ENCODE assay signal across 17 mouse cellular contexts in the genomic region with DNA sequence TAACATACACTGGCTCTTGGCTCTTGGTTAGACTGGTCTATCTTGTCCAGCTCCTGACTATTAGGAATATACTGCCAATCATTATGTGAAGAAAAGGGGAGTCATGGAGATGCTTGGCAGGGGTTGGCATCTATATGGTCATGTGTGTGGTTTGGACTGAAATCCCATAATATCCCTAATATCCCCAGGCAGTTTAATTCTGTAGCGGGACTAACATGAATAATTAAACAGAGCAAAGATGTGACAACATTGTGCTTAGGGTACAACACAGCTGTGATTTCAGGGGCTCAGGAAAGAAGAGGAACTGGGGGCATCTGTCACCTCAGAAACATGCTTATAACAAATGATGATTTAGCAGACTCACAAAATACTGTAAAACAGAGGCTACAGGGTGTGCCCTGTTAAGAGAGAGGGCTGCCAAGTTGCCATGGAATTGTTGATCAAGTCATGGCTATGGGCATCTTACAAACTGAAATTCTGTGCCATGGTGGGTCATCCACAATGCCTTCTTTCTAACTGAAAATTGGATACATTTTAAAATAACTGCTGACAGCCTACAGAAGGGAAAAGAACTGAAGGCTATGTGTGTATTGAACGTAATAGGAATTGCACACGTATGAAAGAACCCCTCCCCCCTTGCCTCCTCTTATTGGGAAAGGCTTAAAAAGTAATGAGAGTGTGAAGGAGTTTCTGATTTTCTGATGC. TPM values are rescaled to one million over a fixed set of nuclear protein-coding genes. Genes with fewer than 3 reads are reported as not detected.
DNase-seq lines count a peak whose midpoint lies in the region; ATAC-seq and TF ChIP-seq lines count a peak whose summit lies in the region.
"Had no signal": no experiment of that assay in that cellular context is flagged by ENCODE, and none has a peak within 500 bp of the region (broad histone marks: within the 10 kb centered on the region; RNA-seq: fewer than 3 reads in every experiment).

No protein-coding gene starts in this region.

- H3K9ac ChIP-seq in hindbrain, embryonic 12.5 days: no peak overlapping the region
- H3K9ac ChIP-seq in midbrain, embryonic 13.5 days (replicated peaks): 0 out of 2 replicates have a peak overlapping the region, but pooled peaks have one; percentile 32
- no peak overlapping the region for H3K9ac ChIP-seq in liver, postnatal 0 days (replicated peaks)
- H3K9ac ChIP-seq: lung, embryonic 15.5 days; stomach, embryonic 15.5 days had no signal

- H3K4me1 ChIP-seq in hindbrain, embryonic 12.5 days: peaks cover 9% of the 10 kb centered on the region; the same call in 1 of the 2 replicates
- peaks cover 28% of the 10 kb centered on the region for H3K4me1 ChIP-seq in midbrain, embryonic 13.5 days (replicated peaks)
- H3K4me1 ChIP-seq in liver, postnatal 0 days (ENCODE audit: insufficient read depth): no peaks in the 10 kb centered on the region
- H3K4me1 ChIP-seq: lung, embryonic 15.5 days; stomach, embryonic 15.5 days had no signal

- ATAC-seq in hindbrain, embryonic 12.5 days (ENCODE audit: low FRiP score): peak; percentile 74
- peak; percentile 84 for ATAC-seq in midbrain, embryonic 13.5 days
- no peak for ATAC-seq in liver, postnatal 0 days
- ATAC-seq: activated CD4-positive, CD25-positive, alpha-beta regulatory T cell, adult 4 months had no signal

- 0 out of 2 replicates have a peak overlapping the region, but pooled peaks have one; percentile 73 for H3K27ac ChIP-seq in gastrocnemius, adult 2 months
- no peak overlapping the region for H3K27ac ChIP-seq in hindbrain, embryonic 12.5 days
- H3K27ac ChIP-seq in midbrain, embryonic 13.5 days: peak overlapping the region; percentile 73
- H3K27ac ChIP-seq in liver, postnatal 0 days (ENCODE audit: low read depth): no peak overlapping the region
- H3K27ac ChIP-seq: lung, embryonic 15.5 days; stomach, embryonic 15.5 days had no signal

- H3K4me3 ChIP-seq in gastrocnemius, adult 2 months: no peak overlapping the region
- no peak overlapping the region for H3K4me3 ChIP-seq in hindbrain, embryonic 12.5 days
- no peak overlapping the region for H3K4me3 ChIP-seq in midbrain, embryonic 13.5 days (replicated peaks)
- H3K4me3 ChIP-seq in liver, postnatal 0 days (ENCODE audit: low read depth, low read length): no peak overlapping the region
- H3K4me3 ChIP-seq: erythroblast, embryonic 14.5 days; lung, embryonic 15.5 days; stomach, embryonic 15.5 days had no signal

- H3K36me3 ChIP-seq in hindbrain, embryonic 12.5 days: no peaks in the 10 kb centered on the region
- no peaks in the 10 kb centered on the region for H3K36me3 ChIP-seq in midbrain, embryonic 13.5 days
- no peaks in the 10 kb centered on the region for H3K36me3 ChIP-seq in liver, postnatal 0 days (replicated peaks; ENCODE audit: insufficient read depth, low read length)
- H3K36me3 ChIP-seq: lung, embryonic 15.5 days; stomach, embryonic 15.5 days had no signal

- H3K9me3 ChIP-seq in hindbrain, embryonic 12.5 days (replicated peaks): no peaks in the 10 kb centered on the region
- no peaks in the 10 kb centered on the region for H3K9me3 ChIP-seq in midbrain, embryonic 13.5 days
- H3K9me3 ChIP-seq in liver, postnatal 0 days (ENCODE audit: low read length): peaks cover 3% of the 10 kb centered on the region; the same call in 1 of the 2 replicates
- H3K9me3 ChIP-seq: lung, embryonic 15.5 days; stomach, embryonic 15.5 days had no signal

- TF ChIP-seq CTCF in gastrocnemius, adult 2 months (IDR thresholded peaks at IDR 0.05): no peak
- TF ChIP-seq CTCF in liver, postnatal 0 days (IDR thresholded peaks at IDR 0.05; ENCODE audit: low read depth): no peak

- WGBS in hindbrain, embryonic 12.5 days: 56% methylated on average over 3 of the region's 3 CpGs
- WGBS in midbrain, embryonic 13.5 days: 24% methylated on average over 3 of the region's 3 CpGs
- 85% methylated on average over 3 of the region's 3 CpGs for WGBS in liver, postnatal 0 days (ENCODE audit: insufficient replicate concordance)

- DNase-seq in gastrocnemius, adult 2 months: no peak
- no peak for DNase-seq in gastrocnemius, adult 18-20 months (ENCODE audit: low spot score)
- DNase-seq in liver, postnatal 0 days: no peak
- no peak for DNase-seq in frontal cortex, postnatal 36 days (ENCODE audit: low spot score in 2 of 2)
- DNase-seq in right cerebral cortex, postnatal 36 days (ENCODE audit: low spot score in 2 of 2): no peak
- DNase-seq in cerebellum, adult 8-10 months: no peak
- DNase-seq: cerebellum, adult 2 months; heart, adult 11 months; kidney, adult 8-10 months; kidney, postnatal 4 days; retina, postnatal 1 day had no signal

- intact Hi-C loops in gastrocnemius, adult 2 months (cut with DNase I): no loop called here

- TF ChIP-seq EP300 in liver, postnatal 0 days (IDR thresholded peaks at IDR 0.05; ENCODE audit: low read depth): no peak

- H3K4me2 ChIP-seq in hindbrain, embryonic 12.5 days (replicated peaks): no peak overlapping the region
- H3K4me2 ChIP-seq in midbrain, embryonic 13.5 days (replicated peaks): peak overlapping the region; percentile 11
- no peak overlapping the region for H3K4me2 ChIP-seq in liver, postnatal 0 days (ENCODE audit: low read depth, low read length)
- H3K4me2 ChIP-seq: lung, embryonic 15.5 days; stomach, embryonic 15.5 days had no signal

- no peaks in the 10 kb centered on the region for H3K27me3 ChIP-seq in hindbrain, embryonic 12.5 days
- no peaks in the 10 kb centered on the region for H3K27me3 ChIP-seq in midbrain, embryonic 13.5 days
- no peaks in the 10 kb centered on the region for H3K27me3 ChIP-seq in liver, postnatal 0 days (ENCODE audit: insufficient read depth, low read length)
- H3K27me3 ChIP-seq: lung, embryonic 15.5 days; stomach, embryonic 15.5 days had no signal

RNA-seq across cellular contexts. Expression of gene Marcks, which starts 33.1 kb away (rescaled TPM):
- total RNA-seq in gastrocnemius, adult 2 months (2021): 10 to 100 TPM; 12.9 to 26.6 TPM
- total RNA-seq in gastrocnemius, adult 18-20 months (2021): 10 to 100 TPM; 16.4 to 21.0 TPM
- polyA plus RNA-seq in hindbrain, embryonic 12.5 days (2016; fragmentation: Nextera tagmentation; extraction: Ambion mirVana): 338 and 368 TPM in 2 replicates
- 277 and 290 TPM in 2 replicates for polyA plus RNA-seq in midbrain, embryonic 13.5 days (2015; fragmentation: Nextera tagmentation; extraction: Ambion mirVana)
- polyA plus RNA-seq in liver, postnatal 0 days (2015; fragmentation: Nextera tagmentation; extraction: Ambion mirVana): 24.8 and 25.3 TPM in 2 replicates

Comparison
In these comparisons a context has a peak if more than half of its experiments do, and no peak if none do; other contexts are left out.
1. H3K27ac ChIP-seq: peak in gastrocnemius, adult 2 months (single experiment) and midbrain, embryonic 13.5 days (single experiment); none in hindbrain, embryonic 12.5 days (single experiment) and liver, postnatal 0 days (single experiment).
2. RNA of gene Marcks, which starts 33.1 kb away (polyA plus RNA-seq): 338 to 368 TPM in hindbrain, embryonic 12.5 days and 277 to 290 TPM in midbrain, embryonic 13.5 days; 24.8 to 25.3 TPM in liver, postnatal 0 days; every median in the first group is over 10 times any median in the second.